Comparison of ENCODE assay signal across 10 mouse cellular contexts in the genomic region with DNA sequence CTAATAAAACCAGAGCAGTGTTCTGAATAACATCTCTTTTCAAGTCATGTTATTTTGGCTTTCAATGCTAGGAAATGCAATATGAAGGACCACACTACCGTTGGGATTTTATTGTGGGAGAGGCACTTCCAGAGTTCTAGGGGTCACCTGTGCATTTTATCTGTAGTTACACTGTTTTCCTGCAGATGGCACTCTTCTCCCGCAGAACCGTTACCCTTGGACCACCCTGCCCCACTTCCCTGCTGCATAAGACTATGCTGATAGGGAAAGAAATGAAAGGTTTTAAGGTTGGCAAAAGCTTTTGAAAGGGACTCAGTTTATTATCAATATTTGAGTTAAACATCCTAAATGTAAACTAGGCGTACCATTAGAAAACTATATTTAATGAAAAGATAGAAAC. TPM values are rescaled to one million over a fixed set of nuclear protein-coding genes. Genes with fewer than 3 reads are reported as not detected.
DNase-seq lines count a peak whose midpoint lies in the region; ATAC-seq and TF ChIP-seq lines count a peak whose summit lies in the region.
"Had no signal": no experiment of that assay in that cellular context is flagged by ENCODE, and none has a peak within 500 bp of the region (broad histone marks: within the 10 kb centered on the region; RNA-seq: fewer than 3 reads in every experiment).

No protein-coding gene starts in this region.

- TF ChIP-seq CTCF in kidney, adult 2 months (conservative IDR thresholded peaks at IDR 0.05; ENCODE audit: insufficient read depth, insufficient read length, low read depth, low read length): peak; percentile 66

- no peaks in the 10 kb centered on the region for H3K9me3 ChIP-seq in ES-E14 (ENCODE audit: control insufficient read depth, insufficient read depth, low read depth, low read length)
- no peaks in the 10 kb centered on the region for H3K9me3 ChIP-seq in limb, embryonic 10.5 days (replicated peaks)
- H3K9me3 ChIP-seq: embryonic facial prominence, embryonic 13.5 days; lung, embryonic 15.5 days had no signal

- DNase-seq in kidney, adult 2 months: peak; percentile 18
- no peak for DNase-seq in kidney, adult 8-10 months
- DNase-seq in ES-E14 (ENCODE audit: low read depth, low spot score): peak; percentile 59
- DNase-seq in cerebellum, adult 9-10 months: peak; percentile 62
- peak; percentile 65 for DNase-seq in limb, embryonic 10.5 days (ENCODE audit: low spot score)
- DNase-seq in urinary bladder, postnatal 4 days (ENCODE audit: low spot score in 2 of 2): no peak

- no peak overlapping the region for H3K9ac ChIP-seq in ES-E14 (ENCODE audit: insufficient read depth, low read depth, low read length, poor library complexity, severe bottlenecking)
- H3K9ac ChIP-seq: embryonic facial prominence, embryonic 13.5 days; lung, embryonic 15.5 days had no signal

- H3K4me1 ChIP-seq in kidney, adult 2 months (ENCODE audit: control insufficient read depth, insufficient read depth, low read length): no peaks in the 10 kb centered on the region
- H3K4me1 ChIP-seq in ES-E14 (ENCODE audit: control insufficient read depth in 2 of 2, insufficient read depth in 2 of 2, low read length in 2 of 2, poor library complexity in 1 of 2): no peaks in the 10 kb centered on the region
- 0 out of 2 replicates have a peak, but pooled peaks cover 3% of the 10 kb centered on the region for H3K4me1 ChIP-seq in limb, embryonic 10.5 days
- H3K4me1 ChIP-seq: embryonic facial prominence, embryonic 13.5 days had no signal

- H3K4me3 ChIP-seq in kidney, adult 2 months (ENCODE audit: insufficient read depth, low read depth, low read length): no peak overlapping the region
- no peak overlapping the region for H3K4me3 ChIP-seq in ES-E14 (ENCODE audit: insufficient read depth in 1 of 2, low read depth in 1 of 2, low read length in 2 of 2, poor library complexity in 1 of 2, severe bottlenecking in 1 of 2)
- H3K4me3 ChIP-seq in limb, embryonic 10.5 days: no peak overlapping the region
- H3K4me3 ChIP-seq: embryonic facial prominence, embryonic 13.5 days; lung, embryonic 15.5 days had no signal

- peak; percentile 91 for ATAC-seq in granulocyte monocyte progenitor cell, adult 5-6 weeks (replicated peaks; ENCODE audit: poor library complexity, severe bottlenecking)
- 0 out of 2 replicates have a peak, but pooled peaks have one; percentile 45 for ATAC-seq in monocyte, adult 5-6 weeks (replicated peaks; ENCODE audit: insufficient number of reproducible peaks, low FRiP score, low TSS enrichment, poor library complexity, severe bottlenecking)

- WGBS in kidney, adult 2 months: 25% methylated on average over 4 of the region's 4 CpGs
- 21% methylated on average over 4 of the region's 4 CpGs for WGBS in limb, embryonic 10.5 days

- H3K27ac ChIP-seq in kidney, adult 2 months (ENCODE audit: insufficient read depth, low read depth, low read length): no peak overlapping the region
- H3K27ac ChIP-seq in ES-E14 (ENCODE audit: insufficient read depth, low read depth, low read length, poor library complexity, severe bottlenecking): no peak overlapping the region
- H3K27ac ChIP-seq in limb, embryonic 10.5 days: no peak overlapping the region
- H3K27ac ChIP-seq: embryonic facial prominence, embryonic 13.5 days; lung, embryonic 15.5 days had no signal

- in situ Hi-C loops in ES-E14 (cut with MboI; ENCODE audit: low sequenced_read_pairs in 2 of 2, unreplicated experiment in 2 of 2): loop anchor here (5.0 to 10.0 kb wide), 2 partner anchors 429 to 431 kb away; no protein-coding TSS in a partner anchor

- H3K36me3 ChIP-seq in kidney, adult 2 months (ENCODE audit: control insufficient read depth, insufficient read depth, low read length): no peaks in the 10 kb centered on the region
- no peaks in the 10 kb centered on the region for H3K36me3 ChIP-seq in ES-E14 (ENCODE audit: control insufficient read depth, insufficient read depth, low read length, poor library complexity, severe bottlenecking)
- H3K36me3 ChIP-seq in limb, embryonic 10.5 days: no peaks in the 10 kb centered on the region
- H3K36me3 ChIP-seq: embryonic facial prominence, embryonic 13.5 days; lung, embryonic 15.5 days had no signal

- H3K27me3 ChIP-seq in kidney, adult 2 months (replicated peaks; ENCODE audit: control insufficient read depth, insufficient read depth, low read length): no peaks in the 10 kb centered on the region
- no peaks in the 10 kb centered on the region for H3K27me3 ChIP-seq in limb, embryonic 10.5 days (ENCODE audit: low read depth, poor library complexity, severe bottlenecking)
- H3K27me3 ChIP-seq: lung, embryonic 15.5 days had no signal

- no peak for TF ChIP-seq POLR2A in kidney, adult 2 months (IDR thresholded peaks at IDR 0.05; ENCODE audit: low read depth, low read length)

TF ChIP-seq in ES-E14, 5 proteins besides CTCF, POLR2A, EP300 and RAD21:
- TF ChIP-seq ZC3H11A (IDR thresholded peaks at IDR 0.05; ENCODE audit: borderline replicate concordance, low read depth, low read length) (peak; percentile 96), HCFC1 (IDR thresholded peaks at IDR 0.05; ENCODE audit: borderline replicate concordance, insufficient read depth, low read length) (no peak)

RNA-seq across cellular contexts. Expression of gene Paqr3, which starts 14.6 kb away (rescaled TPM):
- polyA plus RNA-seq in kidney, adult 2 months (2012; rRNA removed): 3.4 and 4.7 TPM in 2 replicates
- 10.0 and 13.1 TPM in 2 replicates for total RNA-seq in ES-E14 (2012; rRNA removed)
- 2.7 and 15.3 TPM in 2 replicates for total RNA-seq in granulocyte monocyte progenitor cell, adult 5-6 weeks (2014; fragmentation: Nextera tagmentation)
- 2.0 and 3.4 TPM in 2 replicates for total RNA-seq in granulocyte monocyte progenitor cell, adult 5-6 weeks (2017)
- polyA plus RNA-seq in limb, embryonic 10.5 days (2016; fragmentation: Nextera tagmentation; extraction: Ambion mirVana): 8.7 and 10.8 TPM in 2 replicates
- total RNA-seq in monocyte, adult 5-6 weeks (2017): 8.0 to 12.5 TPM (median 11.1 TPM) in 3 replicates

Comparison
In these comparisons a context has a peak if more than half of its experiments do, and no peak if none do; other contexts are left out.
1. DNase-seq: peak in kidney, adult 2 months (single experiment), ES-E14 (single experiment), cerebellum, adult 9-10 months (single experiment) and limb, embryonic 10.5 days (single experiment); none in kidney, adult 8-10 months (0 of 2) and urinary bladder, postnatal 4 days (0 of 2).